ENCODE assay signal across 19 mouse cellular contexts in genomic region chr11:85184839-85185238, GRCm38 (mm10). TPM values are rescaled to one million over a fixed set of nuclear protein-coding genes. Genes with fewer than 3 reads are reported as not detected.
DNase-seq lines count a peak whose midpoint lies in the region; ATAC-seq lines count a peak whose summit lies in the region.
"Had no signal": no experiment of that assay in that cellular context is flagged by ENCODE, and none has a peak within 500 bp of the region (broad histone marks: within the 10 kb centered on the region; RNA-seq: fewer than 3 reads in every experiment).

No protein-coding gene starts in this region.

- H3K9me3 ChIP-seq in heart, embryonic 10.5 days: no peaks in the 10 kb centered on the region
- no peaks in the 10 kb centered on the region for H3K9me3 ChIP-seq in kidney, embryonic 15.5 days (replicated peaks)
- H3K9me3 ChIP-seq: forebrain, embryonic 10.5 days; forebrain, embryonic 13.5 days; G1E; heart, embryonic 13.5 days had no signal

- WGBS in heart, embryonic 10.5 days: 88% methylated on average over 6 of the region's 6 CpGs
- WGBS in kidney, embryonic 15.5 days: 58% methylated on average over 6 of the region's 6 CpGs

- H3K27ac ChIP-seq in heart, embryonic 10.5 days: no peak overlapping the region
- peak overlapping the region; percentile 3; the same call in 1 of the 2 replicates for H3K27ac ChIP-seq in kidney, embryonic 15.5 days
- H3K27ac ChIP-seq: forebrain, embryonic 10.5 days; forebrain, embryonic 13.5 days; gastrocnemius, adult 2 months; heart, embryonic 13.5 days; hindbrain, embryonic 14.5 days; hindbrain, postnatal 0 days had no signal

- H3K4me1 ChIP-seq in heart, embryonic 10.5 days: peaks cover 4% of the 10 kb centered on the region; the same call in 1 of the 2 replicates
- peaks cover 18% of the 10 kb centered on the region for H3K4me1 ChIP-seq in kidney, embryonic 15.5 days

- peaks cover 16% of the 10 kb centered on the region for H3K36me3 ChIP-seq in heart, embryonic 10.5 days
- peaks cover 18% of the 10 kb centered on the region for H3K36me3 ChIP-seq in kidney, embryonic 15.5 days

- peak; percentile 68 for ATAC-seq in kidney, embryonic 15.5 days (replicated peaks; ENCODE audit: low FRiP score)
- ATAC-seq: forebrain, embryonic 13.5 days; forebrain, embryonic 16.5 days; hindbrain, postnatal 0 days; Patski had no signal

- peak; percentile 76 for DNase-seq in heart, adult 11 months
- DNase-seq in heart, embryonic 10.5 days (ENCODE audit: low spot score): no peak
- no peak for DNase-seq in kidney, postnatal 25 days
- peak; percentile 14 for DNase-seq in kidney, postnatal 10 days
- DNase-seq in kidney, adult 9 months: no peak
- DNase-seq: gastrocnemius, postnatal 14 days had no signal

- H3K4me2 ChIP-seq in kidney, embryonic 15.5 days: no peak overlapping the region
- H3K4me2 ChIP-seq: forebrain, embryonic 13.5 days; heart, embryonic 13.5 days; hindbrain, embryonic 14.5 days had no signal

- H3K9ac ChIP-seq in kidney, embryonic 15.5 days: no peak overlapping the region
- H3K9ac ChIP-seq: forebrain, embryonic 13.5 days; heart, embryonic 13.5 days; hindbrain, embryonic 14.5 days had no signal

- H3K4me3 ChIP-seq in heart, embryonic 10.5 days: no peak overlapping the region
- H3K4me3 ChIP-seq in kidney, embryonic 15.5 days (replicated peaks): no peak overlapping the region
- H3K4me3 ChIP-seq: forebrain, embryonic 10.5 days; forebrain, embryonic 13.5 days; gastrocnemius, adult 2 months; heart, embryonic 13.5 days had no signal

- H3K27me3 ChIP-seq in heart, embryonic 10.5 days (ENCODE audit: insufficient read depth, poor library complexity, severe bottlenecking): no peaks in the 10 kb centered on the region
- H3K27me3 ChIP-seq in kidney, embryonic 15.5 days: no peaks in the 10 kb centered on the region
- H3K27me3 ChIP-seq: forebrain, embryonic 13.5 days; heart, embryonic 13.5 days; Patski had no signal

RNA-seq across cellular contexts. Expression of gene 1700125H20Rik, which starts 14.6 kb away (rescaled TPM):
- polyA plus RNA-seq in heart, embryonic 10.5 days (2016; fragmentation: Nextera tagmentation; extraction: Ambion mirVana): not detected in 2 replicates
- 0.32 and 0.42 TPM in 2 replicates for polyA plus RNA-seq in kidney, embryonic 15.5 days (2015; fragmentation: Nextera tagmentation; extraction: Ambion mirVana)
- polyA plus RNA-seq: embryonic facial prominence, embryonic 11.5 days; frontal cortex, adult 2 months; G1E; heart, embryonic 16.5 days had no signal

RNA-seq across cellular contexts. Expression of gene Usp32, which starts 44.9 kb away (rescaled TPM):
- polyA plus RNA-seq in heart, embryonic 10.5 days (2016; fragmentation: Nextera tagmentation; extraction: Ambion mirVana): 4.3 and 5.0 TPM in 2 replicates
- 3.6 and 5.9 TPM in 2 replicates for polyA plus RNA-seq in kidney, embryonic 15.5 days (2015; fragmentation: Nextera tagmentation; extraction: Ambion mirVana)

RNA-seq across cellular contexts. Expression of gene Appbp2, which starts 50.1 kb away (rescaled TPM):
- polyA plus RNA-seq in heart, embryonic 10.5 days (2016; fragmentation: Nextera tagmentation; extraction: Ambion mirVana): 44.4 and 46.8 TPM in 2 replicates
- 45.4 and 46.7 TPM in 2 replicates for polyA plus RNA-seq in kidney, embryonic 15.5 days (2015; fragmentation: Nextera tagmentation; extraction: Ambion mirVana)

Comparison
In these comparisons a context has a peak if more than half of its experiments do, and no peak if none do; other contexts are left out.
1. DNase-seq: peak in heart, adult 11 months (single experiment) and kidney, postnatal 10 days (single experiment); none in heart, embryonic 10.5 days (single experiment), kidney, postnatal 25 days (0 of 2) and kidney, adult 9 months (single experiment).